Mouse (Mus musculus) T-helper 2 cell (primary cell): Measurements from ENCODE around the gene Pcbp2.

Experiments used
- in situ Hi-C: fragments of 300-600 bp; cut with MboI, MseI; formaldehyde crosslinking; loops from one replicate; pipeline ENCODE4 v1.15.1; 2025; ENCODE audit warnings: high pct_unique_total_duplicates

The Pcbp2 gene

DNA sequence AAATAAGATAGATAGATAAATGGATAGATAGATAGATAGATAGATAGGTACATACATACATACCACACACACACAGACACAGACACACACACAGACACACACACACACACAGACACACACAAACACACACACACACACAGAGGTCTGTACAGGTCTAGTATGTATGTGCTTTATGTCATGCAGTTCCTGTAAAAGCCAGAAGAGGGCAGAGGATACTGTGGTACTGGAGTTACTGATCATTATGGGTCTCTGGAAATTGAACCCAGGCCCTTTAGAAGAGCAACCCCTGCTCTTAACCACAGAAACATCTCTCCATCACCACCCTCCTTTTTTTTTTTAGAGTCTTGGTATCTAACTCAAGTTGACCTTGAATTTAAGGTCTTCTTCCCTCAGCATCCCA is 6.7 kb upstream of the Pcbp2 start:
- in situ Hi-C loops: no loop called here

DNA sequence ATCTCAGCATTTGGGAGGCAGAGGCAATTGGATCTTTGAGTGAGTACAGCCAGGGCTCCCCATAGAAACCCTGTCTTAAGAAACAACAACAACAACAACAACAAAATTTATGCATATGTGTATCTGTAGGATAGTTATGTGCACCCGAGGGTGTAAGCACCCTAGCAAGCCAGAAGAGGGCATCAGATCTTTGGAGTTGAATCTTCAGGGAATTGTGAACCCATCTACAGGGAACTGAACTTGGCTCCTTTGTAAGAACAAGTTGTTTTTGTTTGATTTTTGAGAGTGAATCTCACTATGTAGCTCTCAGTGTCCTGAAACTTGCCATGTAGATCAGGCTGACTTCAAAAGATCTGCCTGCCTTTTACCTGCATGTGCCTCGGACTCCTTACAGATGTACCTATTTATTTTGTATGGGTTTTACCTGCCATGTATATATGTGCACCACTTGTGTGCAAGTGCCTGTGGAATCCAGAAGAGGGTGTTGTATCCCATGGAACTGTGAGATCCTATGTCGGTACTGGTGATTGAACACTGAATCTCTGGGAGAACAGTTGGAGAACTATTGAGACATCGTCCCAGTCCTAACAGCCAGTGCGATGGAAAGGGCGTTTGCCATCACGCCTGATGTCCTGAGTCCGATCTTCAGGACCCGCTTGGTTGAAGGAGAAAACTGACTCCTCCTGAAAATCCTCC is 1.5 kb upstream of the Pcbp2 start:
- in situ Hi-C loops: no loop called here

DNA sequence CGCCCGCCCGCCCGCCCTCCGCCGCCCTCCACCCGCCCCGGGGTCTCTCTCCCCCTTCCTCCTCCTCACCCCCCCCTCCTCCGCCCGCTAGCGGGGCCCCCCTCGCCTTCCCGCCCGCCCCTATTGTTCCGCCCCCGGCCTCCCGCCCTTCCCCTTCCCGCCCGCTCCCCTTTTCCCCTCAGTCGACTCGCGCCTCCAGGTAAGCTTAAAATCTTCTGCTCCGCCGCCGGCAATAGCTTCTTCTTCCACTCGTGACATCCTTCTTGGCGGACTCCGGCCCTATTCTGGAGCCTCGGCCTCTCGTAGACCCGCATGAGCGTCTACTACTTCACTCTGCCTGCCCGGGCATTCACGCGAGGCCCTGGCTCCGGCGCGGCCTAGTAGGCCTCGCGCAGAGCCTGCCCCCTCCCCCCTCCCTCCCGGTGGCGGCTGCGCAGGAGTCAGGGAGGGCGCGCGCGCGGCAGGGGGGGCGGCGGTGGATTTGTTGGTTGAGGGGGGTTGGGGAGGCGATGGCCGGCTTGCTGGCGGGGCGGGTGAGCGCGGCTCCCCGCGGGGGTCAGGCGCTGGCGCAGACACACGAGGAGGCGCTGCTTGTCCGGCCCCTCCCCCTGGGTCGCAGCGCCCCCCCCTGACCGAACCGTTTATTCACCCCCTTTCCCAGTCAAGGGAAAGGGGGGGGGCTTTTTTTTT is 411 bp downstream of the Pcbp2 start:
- in situ Hi-C loops: no loop called here

DNA sequence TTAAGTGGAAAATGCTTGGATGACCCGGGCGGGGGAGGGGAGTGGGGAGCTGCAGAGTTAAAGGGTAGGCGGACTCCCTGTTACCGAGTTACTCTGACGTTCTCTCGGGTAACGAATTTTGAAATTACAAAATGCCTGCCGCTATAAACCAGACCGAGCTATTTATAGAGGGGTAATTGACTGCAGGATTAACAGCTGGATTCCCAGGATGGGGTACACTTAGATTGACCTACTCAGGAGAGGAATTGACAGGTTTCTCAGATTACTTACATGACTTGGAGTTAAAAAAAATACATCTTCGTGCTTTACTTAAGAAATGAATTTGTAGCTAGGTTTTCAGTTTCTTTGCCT is 931 bp downstream of the Pcbp2 start:
- in situ Hi-C loops: no loop called here

- in situ Hi-C loops: no loop called here
Measured at GRCm38 (mm10) chr15:102471727-102472126, 1.4 kb downstream of the Pcbp2 start.

GRCm38 (mm10) chr15:102473246-102473645 is 2.9 kb downstream of the Pcbp2 start:
- in situ Hi-C loops: no loop called here

DNA sequence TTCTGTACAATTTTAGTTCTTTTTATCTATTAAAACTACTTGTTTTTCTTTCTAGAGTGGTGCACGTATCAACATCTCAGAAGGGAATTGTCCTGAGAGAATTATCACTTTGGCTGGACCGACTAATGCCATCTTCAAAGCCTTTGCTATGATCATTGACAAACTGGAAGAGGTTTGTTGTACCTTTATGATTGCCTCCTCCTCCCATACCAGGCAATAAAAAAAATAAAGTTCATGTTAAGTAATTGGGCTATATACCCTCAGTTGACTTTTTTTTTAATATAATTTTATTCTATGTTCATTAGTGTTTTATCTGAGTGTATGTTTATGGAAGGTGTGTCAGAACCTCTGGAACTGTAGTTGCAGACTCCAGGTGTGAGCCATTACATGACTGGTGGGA is 4.2 kb downstream of the Pcbp2 start:
- in situ Hi-C loops: no loop called here

- in situ Hi-C loops: loop anchor here (10.0 kb wide), 1 partner anchor 58 kb away; no protein-coding TSS in a partner anchor
Measured at GRCm38 (mm10) chr15:102483136-102483535, 12.8 kb downstream of the Pcbp2 start.

- in situ Hi-C loops: loop anchor here (10.0 kb wide), 1 partner anchor 61 kb away; no protein-coding TSS in a partner anchor
Measured at GRCm38 (mm10) chr15:102485853-102486252, 15.5 kb downstream of the Pcbp2 start.

- in situ Hi-C loops: loop anchor here (10.0 kb wide), 1 partner anchor 63 kb away; no protein-coding TSS in a partner anchor
Measured at GRCm38 (mm10) chr15:102487664-102488063, 17.3 kb downstream of the Pcbp2 start.

GRCm38 (mm10) chr15:102498322-102498721 is 28.0 kb downstream of the Pcbp2 start:
- in situ Hi-C loops: no loop called here

GRCm38 (mm10) chr15:102499370-102499769 is 29.0 kb downstream of the Pcbp2 start:
- in situ Hi-C loops: no loop called here

DNA sequence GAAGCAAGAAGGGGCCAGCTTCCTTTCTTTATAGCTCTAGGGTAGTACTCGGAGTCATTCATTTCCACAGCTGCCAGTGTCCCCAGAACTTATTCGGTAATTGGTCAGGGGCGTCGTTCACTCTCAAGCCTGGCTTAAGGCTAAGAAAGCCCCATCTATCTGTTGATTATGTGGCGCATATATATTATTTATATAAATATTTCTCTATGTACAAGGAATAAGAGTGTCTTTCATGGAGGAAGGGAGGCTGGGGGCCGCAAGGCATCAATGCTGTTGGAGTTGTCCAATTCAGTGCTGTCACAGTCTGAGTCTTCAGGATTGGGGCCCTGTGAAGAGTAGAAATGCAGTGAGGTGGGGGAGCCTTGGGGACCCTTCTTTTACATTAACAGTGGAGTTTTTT is 29.5 kb downstream of the Pcbp2 start:
- in situ Hi-C loops: loop anchor here (10.0 kb wide), 1 partner anchor 415 kb away; no protein-coding TSS in a partner anchor

GRCm38 (mm10) chr15:102500479-102500878 is 30.1 kb downstream of the Pcbp2 start:
- in situ Hi-C loops: loop anchor here (10.0 kb wide), 1 partner anchor 416 kb away; no protein-coding TSS in a partner anchor

DNA sequence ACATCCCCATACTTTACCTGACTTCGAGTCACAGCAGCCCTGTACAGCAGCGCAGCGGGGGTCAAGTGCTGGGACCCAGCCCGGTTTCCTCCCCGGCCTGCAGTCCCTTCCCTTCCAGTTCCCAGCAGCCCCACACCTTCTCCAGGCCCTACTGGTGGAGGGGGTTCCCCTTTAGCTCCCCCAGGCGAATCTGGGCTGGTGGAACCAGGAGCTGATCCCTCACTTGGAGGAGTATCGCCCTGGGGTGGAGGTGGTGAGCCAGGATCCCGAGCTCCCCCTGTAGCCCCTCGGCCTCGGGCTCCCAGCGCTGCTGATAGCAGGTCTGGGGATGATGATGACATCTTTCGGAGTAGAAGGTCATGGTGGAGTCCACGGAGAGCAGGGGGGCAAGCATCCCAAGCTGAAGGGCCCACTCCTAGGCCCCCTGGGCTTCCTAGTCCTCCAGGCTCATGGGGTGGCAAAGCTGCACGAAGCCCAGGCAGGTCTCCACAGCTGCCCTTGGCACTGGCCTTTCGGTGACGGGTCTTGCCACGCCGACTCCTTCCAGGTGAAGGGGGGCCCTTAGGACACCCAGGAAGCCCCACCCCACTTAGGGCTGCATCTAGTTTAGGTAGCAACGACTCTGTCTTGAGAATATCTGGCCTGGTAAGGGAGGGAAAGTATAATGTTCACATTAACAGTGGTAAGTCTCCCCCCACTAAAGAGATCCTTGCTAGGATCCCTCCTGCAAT is 30.9 kb downstream of the Pcbp2 start:
- in situ Hi-C loops: loop anchor here (10.0 kb wide), 1 partner anchor 416 kb away; no protein-coding TSS in a partner anchor

DNA sequence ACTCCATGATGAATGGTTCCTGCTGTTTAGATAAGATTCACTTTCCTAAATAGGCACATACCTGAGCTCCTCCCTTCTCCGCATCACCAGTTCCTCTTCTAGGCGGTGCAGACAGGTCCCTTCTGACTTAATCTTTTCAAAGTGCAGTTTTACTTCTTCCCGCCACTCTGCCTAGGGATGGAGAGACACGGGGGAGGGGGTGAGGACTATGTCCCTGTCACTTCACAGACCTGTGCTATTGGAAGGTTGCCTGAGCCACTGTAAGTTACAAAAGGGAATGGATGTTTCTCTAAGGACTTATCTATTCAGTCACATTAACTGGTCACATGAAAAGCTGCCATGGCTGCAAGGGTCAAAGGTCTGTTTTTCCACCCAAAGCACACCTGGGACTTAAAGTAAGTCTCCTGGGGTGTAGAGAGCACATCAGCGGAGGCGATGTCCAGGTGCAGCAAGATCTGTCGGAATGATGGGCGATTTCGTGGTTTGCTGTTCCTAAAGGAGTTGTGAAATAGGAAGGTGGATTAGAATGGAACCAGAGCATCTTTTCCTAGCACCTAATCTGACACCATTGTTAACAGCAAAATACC is 32.0 kb downstream of the Pcbp2 start:
- in situ Hi-C loops: loop anchor here (10.0 kb wide), 1 partner anchor 418 kb away; no protein-coding TSS in a partner anchor

GRCm38 (mm10) chr15:102503447-102503846 is 33.1 kb downstream of the Pcbp2 start, which contains the start of gene Gm10337:
Gene Gm10337, plus strand, starts transcription at chr15:102503722.
- in situ Hi-C loops: loop anchor here (10.0 kb wide), 1 partner anchor 419 kb away; no protein-coding TSS in a partner anchor

- in situ Hi-C loops: loop anchor here (10.0 kb wide), 1 partner anchor 419 kb away; no protein-coding TSS in a partner anchor
Measured at GRCm38 (mm10) chr15:102503924-102504782, 33.8 kb downstream of the Pcbp2 start.

DNA sequence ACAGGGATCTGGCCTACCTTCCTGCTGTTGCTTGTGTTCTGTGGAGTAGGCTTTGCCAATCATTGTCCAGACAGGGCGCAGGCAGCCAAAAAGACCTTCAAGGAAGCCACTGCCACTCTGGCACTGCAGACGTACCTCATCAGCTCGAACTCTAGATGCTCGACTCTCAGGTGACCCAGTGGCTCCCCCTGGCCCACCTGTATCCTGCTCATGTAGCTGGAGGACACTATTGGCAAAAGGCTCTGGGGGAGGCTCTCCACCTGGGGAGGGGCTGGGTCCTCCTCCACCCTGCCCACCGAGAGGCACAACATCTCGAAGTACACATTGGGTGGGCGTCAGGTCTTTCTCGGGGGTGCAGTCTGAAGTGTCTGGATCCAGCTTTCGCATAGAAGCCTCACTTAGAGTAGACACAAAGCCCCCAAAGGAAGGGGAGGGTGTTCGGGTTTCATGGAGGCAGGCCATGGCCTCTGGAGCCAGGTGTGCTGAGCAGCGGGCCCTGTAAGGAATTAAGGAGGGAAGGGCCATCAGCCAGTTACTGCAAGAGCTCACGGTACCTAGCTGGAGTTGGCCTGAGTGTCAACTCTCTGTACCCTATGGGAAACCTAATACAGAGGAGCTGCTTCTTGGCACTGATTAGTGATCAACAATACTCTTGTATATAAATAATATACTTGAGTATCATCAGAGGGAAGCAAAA is 34.9 kb downstream of the Pcbp2 start:
- in situ Hi-C loops: loop anchor here (10.0 kb wide), 1 partner anchor 420 kb away; no protein-coding TSS in a partner anchor
